Mouse (Mus musculus) testis, adult 2 months (tissue): ENCODE measurements around the gene Btbd9.

Source experiments
- CTCF ChIP-seq: fragments of 200-500 bp; IDR thresholded peaks from 2 replicates; pipeline ENCODE4 v1.5.1; 2012; ENCODE audit warnings: low read depth, mild to moderate bottlenecking, inconsistent platforms, low read length, moderate library complexity; ENCODE audit not compliant: control insufficient read depth, insufficient read depth, insufficient replicate concordance
- POLR2A ChIP-seq: fragments of 200-500 bp; IDR thresholded peaks from 2 replicates; pipeline ENCODE4 v1.6.1; 2012; ENCODE audit warnings: low read depth, mild to moderate bottlenecking, inconsistent platforms, low read length, moderate library complexity; ENCODE audit not compliant: control insufficient read depth

DNA sequence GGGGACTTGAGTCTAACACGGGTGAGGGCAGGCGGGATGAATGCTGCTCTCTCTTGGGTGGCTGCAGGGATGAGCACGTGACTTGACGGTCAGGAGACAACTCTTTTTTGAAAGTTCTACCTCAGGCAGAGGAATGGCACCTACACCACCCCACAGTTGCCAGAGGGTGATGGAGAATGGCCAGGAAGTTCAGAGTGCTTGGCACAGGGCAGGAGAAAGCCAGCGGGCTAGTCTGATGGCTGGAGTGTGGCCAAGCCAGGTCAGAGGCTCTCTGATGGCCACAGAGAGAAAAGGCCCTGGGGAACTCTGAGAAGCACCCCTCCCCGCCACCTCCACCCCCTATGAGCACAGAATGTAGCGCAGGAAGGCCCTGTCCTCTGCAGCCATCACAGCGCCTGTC, 366.0 kb downstream of the Btbd9 start:
- TF ChIP-seq CTCF = no peak
- TF ChIP-seq POLR2A = no peak
